Mouse (Mus musculus) small intestine, adult 2 months (tissue): ENCODE results near the gene Vkorc1.

Source experiments
- CTCF ChIP-seq: fragments of 200-500 bp; IDR thresholded peaks from 2 replicates; pipeline ENCODE4 v1.5.1; 2012; ENCODE audit warnings: low read depth, mild to moderate bottlenecking, control low read depth, inconsistent platforms, low read length, moderate library complexity, mixed read lengths; ENCODE audit not compliant: insufficient replicate concordance, insufficient read length; ENCODE audit errors: extremely low read depth
- POLR2A ChIP-seq: fragments of 200-500 bp; IDR thresholded peaks from 2 replicates; pipeline ENCODE4 v1.6.1; 2012; ENCODE audit warnings: low read depth, mild to moderate bottlenecking, control low read depth, inconsistent platforms, low read length, moderate library complexity

DNA sequence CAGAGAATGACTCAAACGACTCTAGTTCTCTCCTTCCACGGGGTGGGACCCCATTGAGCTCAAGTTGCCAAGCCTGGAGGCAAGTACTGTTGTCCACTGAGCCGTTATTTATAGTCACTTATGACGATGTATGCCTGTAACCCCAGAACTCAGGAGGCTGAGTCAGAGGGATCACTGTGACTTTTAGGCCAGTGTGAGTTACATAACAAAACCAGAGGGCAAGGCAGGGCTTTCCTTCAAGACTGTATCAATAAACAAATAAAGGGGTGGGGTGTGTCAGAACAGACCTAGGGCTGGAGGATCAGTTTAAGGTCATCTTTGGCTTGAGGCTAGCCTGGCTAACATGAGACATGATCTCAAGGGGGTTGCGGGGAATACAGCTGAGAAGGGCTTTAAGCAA lies 44.5 kb downstream of the Vkorc1 start:
- TF ChIP-seq CTCF (no peak), POLR2A (no peak)
